Mouse (Mus musculus): ENCODE data around the gene Mta3. TPM values are rescaled to one million over a fixed set of nuclear protein-coding genes. Genes with fewer than 3 reads are reported as not detected.
"Not testable (repeated sequence)": the region's sequence is repeated elsewhere in the genome, so short reads cannot be mapped to it uniquely, and the experiment has no call there.

Gene Mta3
- polyA plus RNA-seq, 1 experiment from 2014 or later: 44.5 TPM

DNA sequence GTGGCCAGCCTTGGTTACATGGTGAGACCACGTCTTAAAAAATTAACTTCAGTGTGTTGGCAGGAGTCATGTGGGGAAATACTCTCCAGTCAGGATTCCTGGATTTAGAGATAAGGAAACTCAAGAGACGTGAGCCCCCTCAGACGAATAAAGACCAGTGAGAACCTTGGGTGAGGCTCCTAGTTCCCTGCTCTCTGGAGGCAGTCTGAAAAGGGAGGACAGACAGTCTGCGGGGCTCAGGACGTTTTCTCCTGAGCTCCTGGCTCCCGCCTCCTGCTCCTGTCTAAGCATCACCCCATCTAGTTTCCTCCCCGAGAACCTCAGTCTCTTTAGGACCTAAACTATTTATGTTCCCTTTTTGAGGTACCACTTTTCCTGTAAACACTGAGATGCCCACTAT is 154.3 kb downstream of the Mta3 start:
- WGBS: 77% methylated on average over 7 of the region's 7 CpGs
- no peak for DNase-seq (ENCODE audit: low spot score)
- Histone ChIP-seq H3K36me3 (replicated peaks; ENCODE audit: control insufficient read depth, insufficient read depth, low read depth, low read length) (no peaks in the 10 kb centered on the region), H3K27me3 (ENCODE audit: control insufficient read depth, insufficient read depth, low read length) (no peaks in the 10 kb centered on the region), H3K9ac (replicated peaks; ENCODE audit: low read length) (no peak overlapping the region), H3K4me2 (ENCODE audit: low read depth, low read length) (no peak overlapping the region), H3K4me3 (ENCODE audit: low read depth, low read length) (no peak overlapping the region), H3K9me3 (replicated peaks; ENCODE audit: control insufficient read depth, low read length) (no peaks in the 10 kb centered on the region), H3K27ac (replicated peaks; ENCODE audit: low read depth, low read length) (no peak overlapping the region), H3K4me1 (ENCODE audit: control insufficient read depth, insufficient read depth, low read length) (no peaks in the 10 kb centered on the region)
- no peak for ATAC-seq (replicated peaks; ENCODE audit: insufficient number of reproducible peaks, low FRiP score, low TSS enrichment, low read depth)

DNA sequence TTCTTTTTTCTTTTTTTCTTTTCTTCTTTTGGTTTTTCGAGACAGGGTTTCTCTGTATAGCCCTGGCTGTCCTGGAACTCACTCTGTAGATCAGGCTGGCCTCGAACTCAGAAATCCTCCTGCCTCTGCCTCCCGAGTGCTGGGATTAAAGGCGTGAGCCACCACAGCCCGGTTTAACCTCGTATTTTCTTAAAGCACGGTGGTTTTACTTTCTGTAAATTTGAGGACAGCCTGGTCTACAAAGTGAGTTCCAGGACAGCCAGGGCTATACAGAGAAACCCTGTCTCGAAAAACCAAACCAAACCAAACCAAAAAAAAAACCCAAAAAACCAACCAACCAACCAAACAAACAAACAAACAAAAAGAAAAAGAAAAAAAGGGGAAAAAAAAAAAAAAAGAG is 155.0 kb downstream of the Mta3 start:
- peak overlapping the region; percentile 65 for H3K4me3 ChIP-seq (ENCODE audit: low read depth, low read length)
- H3K4me1 ChIP-seq (ENCODE audit: control insufficient read depth, insufficient read depth, low read length); DNase-seq (ENCODE audit: low spot score); H3K4me2 ChIP-seq (ENCODE audit: low read depth, low read length); ATAC-seq (replicated peaks; ENCODE audit: insufficient number of reproducible peaks, low FRiP score, low TSS enrichment, low read depth); H3K9me3 ChIP-seq (replicated peaks; ENCODE audit: control insufficient read depth, low read length); H3K36me3 ChIP-seq (replicated peaks; ENCODE audit: control insufficient read depth, insufficient read depth, low read depth, low read length); H3K9ac ChIP-seq (replicated peaks; ENCODE audit: low read length); H3K27ac ChIP-seq (replicated peaks; ENCODE audit: low read depth, low read length); H3K27me3 ChIP-seq (ENCODE audit: control insufficient read depth, insufficient read depth, low read length): not testable (repeated sequence)
- WGBS: 64% methylated on average over 8 of the region's 8 CpGs

GRCm38 (mm10) chr17:83861444-83862133 is 155.6 kb downstream of the Mta3 start:
- Histone ChIP-seq H3K27me3 (ENCODE audit: control insufficient read depth, insufficient read depth, low read length) (no peaks in the 10 kb centered on the region), H3K4me3 (ENCODE audit: low read depth, low read length) (peak overlapping the region; percentile 65), H3K27ac (replicated peaks; ENCODE audit: low read depth, low read length) (peak overlapping the region; percentile 80), H3K9me3 (replicated peaks; ENCODE audit: control insufficient read depth, low read length) (no peaks in the 10 kb centered on the region), H3K4me2 (ENCODE audit: low read depth, low read length) (peak overlapping the region; percentile 82), H3K36me3 (replicated peaks; ENCODE audit: control insufficient read depth, insufficient read depth, low read depth, low read length) (no peaks in the 10 kb centered on the region), H3K4me1 (ENCODE audit: control insufficient read depth, insufficient read depth, low read length) (no peaks in the 10 kb centered on the region), H3K9ac (replicated peaks; ENCODE audit: low read length) (peak overlapping the region; percentile 81)
- ATAC-seq (replicated peaks; ENCODE audit: insufficient number of reproducible peaks, low FRiP score, low TSS enrichment, low read depth): peak; percentile 94
- DNase-seq (ENCODE audit: low spot score): peak; percentile 96
- under 1% methylated on average over 62 of the region's 62 CpGs for WGBS

DNA sequence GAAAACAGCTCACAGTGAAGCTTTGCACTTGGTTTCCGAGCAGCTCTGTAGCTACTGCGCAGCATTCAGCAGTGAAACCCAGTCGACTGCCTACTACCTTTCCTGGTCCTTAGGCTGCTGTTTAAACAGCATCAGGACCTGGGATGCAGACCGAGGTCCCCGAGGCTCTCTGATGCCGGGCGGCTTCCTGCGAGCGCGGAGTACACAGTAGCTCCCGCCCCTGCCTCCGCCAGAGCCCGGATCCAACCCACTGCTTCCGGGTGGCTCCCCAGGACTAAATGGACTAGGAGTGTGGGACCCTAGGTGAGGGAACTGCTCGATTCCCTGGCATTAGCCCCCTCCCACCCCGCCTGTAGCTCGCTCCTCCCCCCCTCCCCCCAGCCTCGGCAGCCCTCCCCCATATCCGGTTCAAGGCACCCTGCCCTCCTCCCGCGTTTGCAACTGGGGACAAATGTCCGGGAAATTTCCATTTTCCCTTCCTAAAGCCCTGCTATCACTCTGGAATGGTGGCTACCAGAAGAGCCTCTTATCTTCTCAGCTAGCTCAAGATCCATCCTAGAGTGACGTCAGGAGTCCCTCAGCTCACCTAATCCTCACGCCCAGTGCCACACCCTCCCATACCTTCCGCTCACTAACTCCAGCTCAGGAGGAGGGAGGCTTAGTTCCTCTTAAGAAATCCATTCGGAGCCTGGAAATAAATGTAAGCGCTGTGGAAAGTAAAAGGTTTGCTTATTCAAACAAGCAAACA is 156.3 kb downstream of the Mta3 start:
- ATAC-seq (replicated peaks; ENCODE audit: insufficient number of reproducible peaks, low FRiP score, low TSS enrichment, low read depth) (peak; percentile 46), DNase-seq (ENCODE audit: low spot score) (peak; percentile 56)
- Histone ChIP-seq H3K36me3 (replicated peaks; ENCODE audit: control insufficient read depth, insufficient read depth, low read depth, low read length) (no peaks in the 10 kb centered on the region), H3K9me3 (replicated peaks; ENCODE audit: control insufficient read depth, low read length) (no peaks in the 10 kb centered on the region), H3K4me2 (ENCODE audit: low read depth, low read length) (peak overlapping the region; percentile 82), H3K9ac (replicated peaks; ENCODE audit: low read length) (peak overlapping the region; percentile 81), H3K4me3 (ENCODE audit: low read depth, low read length) (peak overlapping the region; percentile 65), H3K4me1 (ENCODE audit: control insufficient read depth, insufficient read depth, low read length) (no peaks in the 10 kb centered on the region; the same call in 1 of the 2 replicates), H3K27me3 (ENCODE audit: control insufficient read depth, insufficient read depth, low read length) (no peaks in the 10 kb centered on the region), H3K27ac (replicated peaks; ENCODE audit: low read depth, low read length) (peak overlapping the region; percentile 67)
- under 1% methylated on average over 27 of the region's 27 CpGs for WGBS

DNA sequence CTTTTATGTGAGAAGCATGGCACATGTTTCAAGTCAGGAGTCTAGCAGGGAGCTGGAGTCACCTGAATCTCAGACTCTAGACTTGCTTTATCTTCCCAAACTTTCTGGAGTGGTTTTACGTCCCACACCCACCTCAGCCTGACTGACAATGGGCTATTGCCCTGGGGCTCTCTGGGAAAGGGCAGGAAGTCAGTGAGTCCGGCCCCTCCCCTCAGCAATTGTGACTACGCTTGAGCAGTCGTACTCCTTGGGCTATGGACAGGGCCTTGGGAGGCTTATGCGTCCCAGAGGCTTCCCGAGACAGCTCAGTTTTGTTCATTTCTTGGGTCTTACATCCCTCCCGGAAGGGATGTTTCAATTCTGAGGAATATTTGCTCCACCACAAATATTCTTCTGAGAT is 159.4 kb downstream of the Mta3 start:
- WGBS: 52% methylated on average over 7 of the region's 7 CpGs
- ATAC-seq (replicated peaks; ENCODE audit: insufficient number of reproducible peaks, low FRiP score, low TSS enrichment, low read depth): no peak

DNA sequence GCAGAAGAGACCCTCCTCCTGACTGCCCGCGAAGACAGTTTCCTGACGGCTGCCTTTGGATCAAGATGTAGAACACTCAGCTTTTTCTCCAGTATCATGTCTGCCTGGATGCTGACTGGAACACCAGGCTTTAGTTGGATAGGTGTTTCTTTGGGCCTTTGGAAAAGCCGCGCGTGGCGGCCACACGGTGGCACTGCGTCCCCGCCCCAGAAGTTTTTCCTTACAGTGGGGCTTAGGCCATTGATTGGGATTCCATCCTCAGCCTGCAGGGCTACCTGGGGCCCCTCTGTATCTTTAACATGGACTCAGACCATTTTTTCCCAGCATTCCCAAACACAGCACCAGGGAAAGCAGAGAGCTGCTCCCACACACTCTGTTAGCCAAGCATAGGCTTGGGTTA is 160.6 kb downstream of the Mta3 start:
- Histone ChIP-seq H3K9me3 (replicated peaks; ENCODE audit: control insufficient read depth, low read length) (no peaks in the 10 kb centered on the region), H3K4me2 (ENCODE audit: low read depth, low read length) (no peak overlapping the region), H3K27me3 (ENCODE audit: control insufficient read depth, insufficient read depth, low read length) (no peaks in the 10 kb centered on the region), H3K36me3 (replicated peaks; ENCODE audit: control insufficient read depth, insufficient read depth, low read depth, low read length) (no peaks in the 10 kb centered on the region), H3K4me1 (ENCODE audit: control insufficient read depth, insufficient read depth, low read length) (no peaks in the 10 kb centered on the region; the same call in 1 of the 2 replicates), H3K27ac (replicated peaks; ENCODE audit: low read depth, low read length) (no peak overlapping the region), H3K9ac (replicated peaks; ENCODE audit: low read length) (no peak overlapping the region), H3K4me3 (ENCODE audit: low read depth, low read length) (no peak overlapping the region)
- WGBS: 13% methylated on average over 10 of the region's 10 CpGs
- DNase-seq (ENCODE audit: low spot score) (peak; percentile 84), ATAC-seq (replicated peaks; ENCODE audit: insufficient number of reproducible peaks, low FRiP score, low TSS enrichment, low read depth) (no peak)

More for the DNA sequence above, 159.4 kb downstream of the Mta3 start:
- no peak for DNase-seq (ENCODE audit: low spot score)
- no peak overlapping the region for H3K4me3 ChIP-seq (ENCODE audit: low read depth, low read length)
- H3K9me3 ChIP-seq (replicated peaks; ENCODE audit: control insufficient read depth, low read length): no peaks in the 10 kb centered on the region
- no peak overlapping the region for H3K4me2 ChIP-seq (ENCODE audit: low read depth, low read length)
- no peaks in the 10 kb centered on the region; the same call in 1 of the 2 replicates for H3K4me1 ChIP-seq (ENCODE audit: control insufficient read depth, insufficient read depth, low read length)
- no peaks in the 10 kb centered on the region for H3K36me3 ChIP-seq (replicated peaks; ENCODE audit: control insufficient read depth, insufficient read depth, low read depth, low read length)
- H3K27ac ChIP-seq (replicated peaks; ENCODE audit: low read depth, low read length): no peak overlapping the region
- no peak overlapping the region for H3K9ac ChIP-seq (replicated peaks; ENCODE audit: low read length)
- no peaks in the 10 kb centered on the region for H3K27me3 ChIP-seq (ENCODE audit: control insufficient read depth, insufficient read depth, low read length)

GRCm38 (mm10) chr17:83870385-83870784 is 164.4 kb downstream of the Mta3 start:
- no peak for ATAC-seq (replicated peaks; ENCODE audit: insufficient number of reproducible peaks, low FRiP score, low TSS enrichment, low read depth)
- WGBS: 91% methylated on average over 4 of the region's 4 CpGs

More at GRCm38 (mm10) chr17:83870385-83870784, 164.4 kb downstream of the Mta3 start:
- H3K36me3 ChIP-seq (replicated peaks; ENCODE audit: control insufficient read depth, insufficient read depth, low read depth, low read length): no peaks in the 10 kb centered on the region
- no peak overlapping the region for H3K9ac ChIP-seq (replicated peaks; ENCODE audit: low read length)
- no peaks in the 10 kb centered on the region; the same call in 1 of the 2 replicates for H3K4me1 ChIP-seq (ENCODE audit: control insufficient read depth, insufficient read depth, low read length)
- no peak for DNase-seq (ENCODE audit: low spot score)
- no peaks in the 10 kb centered on the region for H3K27me3 ChIP-seq (ENCODE audit: control insufficient read depth, insufficient read depth, low read length)
- no peaks in the 10 kb centered on the region for H3K9me3 ChIP-seq (replicated peaks; ENCODE audit: control insufficient read depth, low read length)
- no peak overlapping the region for H3K27ac ChIP-seq (replicated peaks; ENCODE audit: low read depth, low read length)
- no peak overlapping the region for H3K4me3 ChIP-seq (ENCODE audit: low read depth, low read length)
- H3K4me2 ChIP-seq (ENCODE audit: low read depth, low read length): no peak overlapping the region

All from embryonic facial prominence, embryonic 11.5 days (tissue).